Mouse (Mus musculus): ENCODE measurements around the gene Zbtb48.

GRCm38 (mm10) chr4:152026751-152027508 lies 541 bp downstream of the Zbtb48 start:
- no peak; the same call in 1 of the 2 replicates for TF ChIP-seq CTCF (IDR thresholded peaks at IDR 0.05; ENCODE audit: low read depth)
- TF ChIP-seq EP300 (IDR thresholded peaks at IDR 0.05; ENCODE audit: low read depth) = no peak

Measured in liver, embryonic 14.5 days (tissue).